Mouse (Mus musculus): ENCODE results near the gene Chchd10.

Chchd10 gene

GRCm38 (mm10) chr10:75932891-75933290, at the start of gene Chchd10:
Gene Chchd10, plus strand, starts transcription at chr10:75933130.
- in situ Hi-C loops (cut with MboI; ENCODE audit: low pct_unique_long_range_greater_than_20kb in 1 of 2, low sequenced_read_pairs in 2 of 2, unreplicated experiment in 1 of 2): no loop called here

- in situ Hi-C loops (cut with MboI; ENCODE audit: low pct_unique_long_range_greater_than_20kb in 1 of 2, low sequenced_read_pairs in 2 of 2, unreplicated experiment in 1 of 2): no loop called here
Measured at GRCm38 (mm10) chr10:75883232-75883552, 49.7 kb upstream of the Chchd10 start.

- in situ Hi-C loops (cut with MboI; ENCODE audit: low pct_unique_long_range_greater_than_20kb in 1 of 2, low sequenced_read_pairs in 2 of 2, unreplicated experiment in 1 of 2): loop anchor here in 1 of 2 experiments (5.0 kb wide), 1 partner anchor 68 kb away; the partner anchor contains the start of gene Gm5134
Measured at GRCm38 (mm10) chr10:75884742-75885141, 48.2 kb upstream of the Chchd10 start.

- in situ Hi-C loops (cut with MboI; ENCODE audit: low pct_unique_long_range_greater_than_20kb in 1 of 2, low sequenced_read_pairs in 2 of 2, unreplicated experiment in 1 of 2): loop anchor here in 1 of 2 experiments (5.0 kb wide), 1 partner anchor 65 kb away; the partner anchor contains the start of gene Gm5134
Measured at GRCm38 (mm10) chr10:75887504-75887903, 45.4 kb upstream of the Chchd10 start.

- in situ Hi-C loops (cut with MboI; ENCODE audit: low pct_unique_long_range_greater_than_20kb in 1 of 2, low sequenced_read_pairs in 2 of 2, unreplicated experiment in 1 of 2): loop anchor here in 1 of 2 experiments (5.0 kb wide), 1 partner anchor 63 kb away; the partner anchor contains the start of gene Gm5134
Measured at GRCm38 (mm10) chr10:75889406-75890153, 43.4 kb upstream of the Chchd10 start.

GRCm38 (mm10) chr10:75893089-75893750, 39.7 kb upstream of the Chchd10 start, which contains the start of gene Derl3:
Gene Derl3, plus strand, starts transcription at chr10:75893413.
- in situ Hi-C loops (cut with MboI; ENCODE audit: low pct_unique_long_range_greater_than_20kb in 1 of 2, low sequenced_read_pairs in 2 of 2, unreplicated experiment in 1 of 2): no loop called here

GRCm38 (mm10) chr10:75894601-75895000, 38.3 kb upstream of the Chchd10 start:
- in situ Hi-C loops (cut with MboI; ENCODE audit: low pct_unique_long_range_greater_than_20kb in 1 of 2, low sequenced_read_pairs in 2 of 2, unreplicated experiment in 1 of 2): no loop called here

- in situ Hi-C loops (cut with MboI; ENCODE audit: low pct_unique_long_range_greater_than_20kb in 1 of 2, low sequenced_read_pairs in 2 of 2, unreplicated experiment in 1 of 2): no loop called here
Measured at GRCm38 (mm10) chr10:75895730-75896129, 37.2 kb upstream of the Chchd10 start.

GRCm38 (mm10) chr10:75896208-75896607, 36.7 kb upstream of the Chchd10 start:
- in situ Hi-C loops (cut with MboI; ENCODE audit: low pct_unique_long_range_greater_than_20kb in 1 of 2, low sequenced_read_pairs in 2 of 2, unreplicated experiment in 1 of 2): no loop called here

GRCm38 (mm10) chr10:75897373-75897772, 35.6 kb upstream of the Chchd10 start:
- in situ Hi-C loops (cut with MboI; ENCODE audit: low pct_unique_long_range_greater_than_20kb in 1 of 2, low sequenced_read_pairs in 2 of 2, unreplicated experiment in 1 of 2): no loop called here

- in situ Hi-C loops (cut with MboI; ENCODE audit: low pct_unique_long_range_greater_than_20kb in 1 of 2, low sequenced_read_pairs in 2 of 2, unreplicated experiment in 1 of 2): no loop called here
Measured at GRCm38 (mm10) chr10:75898039-75898564, 34.8 kb upstream of the Chchd10 start.

- in situ Hi-C loops (cut with MboI; ENCODE audit: low pct_unique_long_range_greater_than_20kb in 1 of 2, low sequenced_read_pairs in 2 of 2, unreplicated experiment in 1 of 2): no loop called here
Measured at GRCm38 (mm10) chr10:75898846-75899245, 34.1 kb upstream of the Chchd10 start.

GRCm38 (mm10) chr10:75904391-75904790, 28.5 kb upstream of the Chchd10 start:
- in situ Hi-C loops (cut with MboI; ENCODE audit: low pct_unique_long_range_greater_than_20kb in 1 of 2, low sequenced_read_pairs in 2 of 2, unreplicated experiment in 1 of 2): no loop called here

- in situ Hi-C loops (cut with MboI; ENCODE audit: low pct_unique_long_range_greater_than_20kb in 1 of 2, low sequenced_read_pairs in 2 of 2, unreplicated experiment in 1 of 2): no loop called here
Measured at GRCm38 (mm10) chr10:75906882-75907281, 26.0 kb upstream of the Chchd10 start.

GRCm38 (mm10) chr10:75910698-75911097, 22.2 kb upstream of the Chchd10 start:
- in situ Hi-C loops (cut with MboI; ENCODE audit: low pct_unique_long_range_greater_than_20kb in 1 of 2, low sequenced_read_pairs in 2 of 2, unreplicated experiment in 1 of 2): no loop called here

- in situ Hi-C loops (cut with MboI; ENCODE audit: low pct_unique_long_range_greater_than_20kb in 1 of 2, low sequenced_read_pairs in 2 of 2, unreplicated experiment in 1 of 2): no loop called here
Measured at GRCm38 (mm10) chr10:75913013-75913589, 19.8 kb upstream of the Chchd10 start.

GRCm38 (mm10) chr10:75915557-75915956, 17.4 kb upstream of the Chchd10 start:
- in situ Hi-C loops (cut with MboI; ENCODE audit: low pct_unique_long_range_greater_than_20kb in 1 of 2, low sequenced_read_pairs in 2 of 2, unreplicated experiment in 1 of 2): no loop called here

- in situ Hi-C loops (cut with MboI; ENCODE audit: low pct_unique_long_range_greater_than_20kb in 1 of 2, low sequenced_read_pairs in 2 of 2, unreplicated experiment in 1 of 2): no loop called here
Measured at GRCm38 (mm10) chr10:75916840-75917239, 16.1 kb upstream of the Chchd10 start.

GRCm38 (mm10) chr10:75919026-75919425, 13.9 kb upstream of the Chchd10 start:
- in situ Hi-C loops (cut with MboI; ENCODE audit: low pct_unique_long_range_greater_than_20kb in 1 of 2, low sequenced_read_pairs in 2 of 2, unreplicated experiment in 1 of 2): no loop called here
